Mouse (Mus musculus) R1 (cell line): ENCODE results near the gene Tead1.
"Not testable (repeated sequence)": the region's sequence is repeated elsewhere in the genome, so short reads cannot be mapped to it uniquely, and the experiment has no call there.

Experiments used
- DNase-seq: peaks from one replicate; pipeline ENCODE4 v3.0.0-alpha.2; 2018; ENCODE audit warnings: low read depth, low spot score

Gene Tead1

GRCm38 (mm10) chr7:112918279-112918991 is 239.3 kb downstream of the Tead1 start:
- peak; percentile 46 for DNase-seq

- peak; percentile 63 for DNase-seq
Observed at GRCm38 (mm10) chr7:112919845-112920244, 240.7 kb downstream of the Tead1 start.

- DNase-seq = no peak
Observed at GRCm38 (mm10) chr7:112922801-112923200, 243.7 kb downstream of the Tead1 start.

GRCm38 (mm10) chr7:112923712-112924111 is 244.6 kb downstream of the Tead1 start:
- DNase-seq = no peak

DNA sequence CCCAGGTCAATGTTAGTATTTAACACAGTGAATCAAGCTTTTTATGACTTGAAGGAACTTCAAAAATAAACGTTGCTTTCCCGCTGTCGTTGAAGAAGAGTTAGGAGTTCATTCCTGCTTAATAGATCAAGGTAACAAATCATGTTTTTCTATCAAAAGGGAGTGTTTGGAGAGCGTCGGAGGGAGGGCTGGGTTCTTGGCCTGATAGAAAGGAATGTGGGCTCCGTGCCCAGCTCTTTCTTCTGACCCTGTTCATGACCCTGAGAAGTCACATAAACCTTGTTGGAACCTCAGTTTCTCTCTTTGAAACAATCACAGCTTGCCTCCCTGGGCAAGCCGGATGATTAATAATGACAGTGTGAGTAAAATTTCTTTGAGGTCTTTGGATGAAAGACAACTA is 251.6 kb downstream of the Tead1 start:
- DNase-seq = no peak

DNA sequence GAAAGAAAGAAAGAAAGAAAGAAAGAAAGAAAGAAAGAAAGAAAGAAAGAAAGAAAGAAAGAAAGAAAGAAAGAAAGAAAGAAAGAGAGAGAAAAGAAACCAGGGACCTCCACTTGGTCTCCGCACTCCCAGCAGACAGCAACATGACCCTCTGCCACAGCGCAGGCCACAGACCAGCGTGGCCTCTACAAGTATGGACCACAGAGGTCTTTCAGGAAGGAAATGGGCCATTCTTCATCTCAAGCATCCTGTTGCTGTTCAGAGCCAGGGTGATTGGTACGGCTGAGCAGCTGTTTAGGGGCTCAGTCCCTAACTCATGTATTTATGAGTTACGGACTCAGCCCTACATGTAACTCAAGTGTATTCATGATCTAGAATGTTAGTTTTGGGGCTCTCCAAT is 256.8 kb downstream of the Tead1 start:
- DNase-seq = not testable (repeated sequence)

DNA sequence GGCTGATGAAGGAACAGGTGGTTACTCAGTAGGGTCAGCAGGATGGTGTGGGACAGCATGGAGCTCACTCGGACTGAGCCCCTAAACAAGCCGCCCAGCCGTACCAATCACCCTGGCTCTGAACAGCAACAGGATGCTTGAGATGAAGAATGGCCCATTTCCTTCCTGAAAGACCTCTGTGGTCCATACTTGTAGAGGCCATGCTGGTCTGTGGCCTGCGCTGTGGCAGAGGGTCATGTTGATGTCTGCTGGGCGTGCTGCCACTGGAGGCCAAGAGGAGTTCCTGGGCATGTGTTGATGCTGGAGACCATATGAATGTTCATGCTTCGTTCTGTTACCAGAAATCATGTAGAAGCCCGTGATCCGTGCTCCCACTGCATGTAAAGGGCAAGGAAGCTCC is 258.0 kb downstream of the Tead1 start:
- DNase-seq = no peak

DNA sequence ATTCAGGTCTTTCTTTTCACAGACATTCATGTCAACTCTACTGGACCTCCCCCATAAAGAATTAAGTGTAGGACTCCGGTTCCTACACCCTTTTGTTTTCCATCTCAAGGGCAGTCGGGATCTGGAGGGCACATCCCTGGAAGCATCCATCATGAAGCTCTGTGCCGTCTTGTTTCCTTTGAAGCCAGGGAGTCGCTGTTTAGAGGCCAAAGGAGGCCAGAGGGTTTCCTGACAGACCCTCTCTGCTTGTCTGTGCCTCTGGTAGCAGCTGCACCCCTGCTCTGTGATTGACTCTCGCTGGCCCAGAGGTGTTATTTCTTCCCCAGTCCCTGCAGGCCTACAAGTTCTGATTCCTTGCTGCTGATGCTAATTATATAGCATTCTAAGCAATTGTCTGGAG is 259.8 kb downstream of the Tead1 start:
- no peak for DNase-seq

- no peak for DNase-seq
Observed at GRCm38 (mm10) chr7:112942567-112942966, 263.4 kb downstream of the Tead1 start.

- DNase-seq = no peak
Observed at GRCm38 (mm10) chr7:112943056-112943455, 263.9 kb downstream of the Tead1 start.

- DNase-seq = no peak
Observed at GRCm38 (mm10) chr7:112946706-112947105, 267.6 kb downstream of the Tead1 start.

- DNase-seq = peak; percentile 86
Observed at GRCm38 (mm10) chr7:112953777-112954291, 274.7 kb downstream of the Tead1 start, which contains the start of gene Rassf10. Gene Rassf10, plus strand, starts transcription at chr7:112953962.

DNA sequence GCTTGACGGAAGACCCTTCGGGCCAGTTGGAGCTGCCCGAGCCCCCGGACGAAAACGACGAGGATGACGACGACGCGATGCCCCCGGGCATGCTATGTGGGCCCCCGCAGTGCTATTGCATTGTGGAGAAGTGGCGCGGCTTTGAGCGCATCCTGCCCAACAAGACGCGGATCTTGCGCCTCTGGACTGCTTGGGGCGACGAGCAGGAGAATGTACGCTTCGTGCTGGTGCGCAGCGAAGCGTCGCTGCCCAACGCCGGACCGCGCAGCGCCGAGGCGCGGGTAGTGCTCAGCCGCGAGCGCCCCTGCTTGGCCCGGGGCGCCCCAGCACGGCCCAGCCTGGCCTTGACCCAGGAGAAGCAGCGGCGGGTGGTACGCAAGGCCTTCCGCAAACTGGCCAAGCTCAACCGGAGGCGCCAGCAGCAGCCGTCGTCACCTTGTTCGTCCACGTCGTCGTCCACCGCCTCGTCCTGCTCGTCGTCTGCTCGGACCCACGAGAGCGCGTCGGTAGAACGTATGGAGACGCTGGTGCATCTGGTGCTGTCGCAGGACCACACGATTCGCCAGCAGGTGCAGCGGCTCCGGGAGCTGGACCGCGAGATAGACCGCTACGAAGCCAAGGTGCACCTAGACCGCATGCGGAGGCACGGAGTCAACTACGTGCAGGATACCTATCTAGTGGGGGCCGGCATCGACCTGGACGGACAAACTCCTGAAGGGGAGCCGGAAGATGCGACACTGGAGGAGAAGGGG is 275.4 kb downstream of the Tead1 start:
- peak; percentile 51 for DNase-seq

GRCm38 (mm10) chr7:112955103-112955827 is 276.1 kb downstream of the Tead1 start:
- DNase-seq = peak; percentile 57

- DNase-seq = no peak
Observed at GRCm38 (mm10) chr7:112955955-112956354, 276.8 kb downstream of the Tead1 start.
